16 mouse cellular contexts compared by ENCODE assay signal in the genomic region with DNA sequence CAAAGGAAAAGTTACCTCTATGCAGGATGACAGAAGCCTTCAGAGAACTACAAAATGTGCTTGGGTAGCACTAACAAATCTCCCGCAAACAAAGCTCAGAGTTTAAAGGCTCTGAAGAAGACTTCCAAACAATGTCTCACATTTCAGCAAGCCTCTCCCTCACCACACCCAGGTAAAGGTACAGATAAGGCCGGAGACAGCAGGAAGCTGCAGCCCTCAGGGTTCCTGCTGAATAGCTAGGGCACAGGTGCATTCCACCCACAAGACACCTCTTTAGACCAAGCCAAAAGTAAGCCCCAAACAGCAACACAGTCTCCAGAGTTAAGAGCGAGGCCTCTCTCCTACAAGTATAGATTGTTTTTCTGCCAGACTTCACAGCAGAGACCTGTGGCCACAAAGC. TPM values are rescaled to one million over a fixed set of nuclear protein-coding genes. Genes with fewer than 3 reads are reported as not detected.
DNase-seq lines count a peak whose midpoint lies in the region; ATAC-seq and TF ChIP-seq lines count a peak whose summit lies in the region.
"Had no signal": no experiment of that assay in that cellular context is flagged by ENCODE, and none has a peak within 500 bp of the region (broad histone marks: within the 10 kb centered on the region; RNA-seq: fewer than 3 reads in every experiment).

No protein-coding gene starts in this region.

- H3K9me3 ChIP-seq in heart, postnatal 0 days (replicated peaks; ENCODE audit: control insufficient read depth, low read length), result no peaks in the 10 kb centered on the region
- H3K9me3 ChIP-seq in lung, embryonic 16.5 days (ENCODE audit: control insufficient read depth, low read length), result no peaks in the 10 kb centered on the region
- H3K9me3 ChIP-seq in intestine, embryonic 14.5 days (ENCODE audit: control insufficient read depth, low read length), result no peaks in the 10 kb centered on the region
- no peaks in the 10 kb centered on the region for H3K9me3 ChIP-seq in stomach, embryonic 14.5 days (ENCODE audit: control insufficient read depth, low read depth, low read length)
- H3K9me3 ChIP-seq in midbrain, embryonic 16.5 days (replicated peaks; ENCODE audit: control insufficient read depth, low read length, poor library complexity, severe bottlenecking), result no peaks in the 10 kb centered on the region
- H3K9me3 ChIP-seq: midbrain, embryonic 10.5 days had no signal

- H3K27ac ChIP-seq in heart, postnatal 0 days (ENCODE audit: low read depth), result no peak overlapping the region
- no peak overlapping the region for H3K27ac ChIP-seq in lung, embryonic 16.5 days (ENCODE audit: low read length)
- H3K27ac ChIP-seq in intestine, embryonic 14.5 days (ENCODE audit: low read depth), result no peak overlapping the region
- H3K27ac ChIP-seq in stomach, embryonic 14.5 days (ENCODE audit: low read length), result no peak overlapping the region
- H3K27ac ChIP-seq in midbrain, embryonic 16.5 days (ENCODE audit: low read length), result no peak overlapping the region
- H3K27ac ChIP-seq: hindbrain, embryonic 14.5 days; midbrain, embryonic 10.5 days had no signal

- peaks cover 24% of the 10 kb centered on the region for H3K4me1 ChIP-seq in heart, postnatal 0 days (ENCODE audit: control insufficient read depth, insufficient read depth)
- H3K4me1 ChIP-seq in lung, embryonic 16.5 days (replicated peaks; ENCODE audit: control insufficient read depth, insufficient read depth, low read length), result peaks cover 19% of the 10 kb centered on the region
- H3K4me1 ChIP-seq in intestine, embryonic 14.5 days (replicated peaks; ENCODE audit: control insufficient read depth, insufficient read depth, low read length), result peaks cover 14% of the 10 kb centered on the region
- peaks cover 20% of the 10 kb centered on the region for H3K4me1 ChIP-seq in stomach, embryonic 14.5 days (ENCODE audit: control insufficient read depth, insufficient read depth, low read length)
- H3K4me1 ChIP-seq in midbrain, embryonic 16.5 days (ENCODE audit: control insufficient read depth, insufficient read depth, low read length), result peaks cover 27% of the 10 kb centered on the region

- WGBS in heart, postnatal 0 days, result 61% methylated on average over 3 of the region's 3 CpGs
- WGBS in lung, embryonic 16.5 days, result 54% methylated on average over 3 of the region's 3 CpGs
- WGBS in intestine, embryonic 14.5 days, result 66% methylated on average over 3 of the region's 3 CpGs
- WGBS in stomach, embryonic 14.5 days, result 66% methylated on average over 3 of the region's 3 CpGs
- 90% methylated on average over 3 of the region's 3 CpGs for WGBS in midbrain, embryonic 16.5 days

- no peaks in the 10 kb centered on the region for H3K27me3 ChIP-seq in heart, postnatal 0 days (ENCODE audit: control insufficient read depth, insufficient read depth, low read length)
- H3K27me3 ChIP-seq in lung, embryonic 16.5 days (ENCODE audit: control insufficient read depth, insufficient read depth, low read depth, low read length), result no peaks in the 10 kb centered on the region
- no peaks in the 10 kb centered on the region for H3K27me3 ChIP-seq in intestine, embryonic 14.5 days (replicated peaks; ENCODE audit: control insufficient read depth, insufficient read depth, low read length)
- no peaks in the 10 kb centered on the region for H3K27me3 ChIP-seq in stomach, embryonic 14.5 days (ENCODE audit: control insufficient read depth, insufficient read depth, low read length)
- H3K27me3 ChIP-seq in midbrain, embryonic 16.5 days (ENCODE audit: control insufficient read depth, insufficient read depth, low read depth, low read length), result no peaks in the 10 kb centered on the region

- H3K4me2 ChIP-seq in heart, postnatal 0 days (ENCODE audit: low read depth, low read length), result peak overlapping the region; percentile 9; the same call in 1 of the 2 replicates
- H3K4me2 ChIP-seq in lung, embryonic 16.5 days (ENCODE audit: low read depth, low read length), result no peak overlapping the region; the same call in 1 of the 2 replicates
- H3K4me2 ChIP-seq in intestine, embryonic 14.5 days (ENCODE audit: low read length), result 0 out of 2 replicates have a peak overlapping the region, but pooled peaks have one; percentile 3
- H3K4me2 ChIP-seq in stomach, embryonic 14.5 days (replicated peaks; ENCODE audit: low read depth, low read length), result no peak overlapping the region
- H3K4me2 ChIP-seq in midbrain, embryonic 16.5 days (ENCODE audit: low read length), result no peak overlapping the region
- H3K4me2 ChIP-seq: hindbrain, embryonic 14.5 days had no signal

- no peak for TF ChIP-seq CTCF in heart, postnatal 0 days (IDR thresholded peaks at IDR 0.05; ENCODE audit: low read depth)

- DNase-seq in heart, postnatal 0 days (ENCODE audit: low spot score), result no peak
- no peak for DNase-seq in heart, postnatal 4 days
- no peak for DNase-seq in lung, postnatal 25 days (ENCODE audit: low spot score)
- no peak for DNase-seq in intestine, embryonic 14.5 days (ENCODE audit: low spot score)
- DNase-seq in gastrocnemius, postnatal 14 days, result no peak
- DNase-seq: adrenal gland, postnatal 14 days; cerebellum, adult 2 months; kidney, postnatal 10 days; lung, postnatal 36 days; thymus, adult 2 months had no signal

- no peak for ATAC-seq in heart, postnatal 0 days (ENCODE audit: insufficient read depth, low read depth)
- ATAC-seq in lung, embryonic 16.5 days (ENCODE audit: low read depth), result no peak
- ATAC-seq in intestine, embryonic 14.5 days (replicated peaks; ENCODE audit: low FRiP score, low TSS enrichment, low read depth), result no peak
- no peak for ATAC-seq in stomach, embryonic 14.5 days (ENCODE audit: insufficient number of reproducible peaks, insufficient read depth, low FRiP score, low read depth)
- ATAC-seq in midbrain, embryonic 16.5 days, result no peak
- ATAC-seq: forebrain, embryonic 16.5 days had no signal

- peaks cover 37% of the 10 kb centered on the region for H3K36me3 ChIP-seq in heart, postnatal 0 days (replicated peaks; ENCODE audit: control insufficient read depth, insufficient read depth, low read length)
- peaks cover 32% of the 10 kb centered on the region for H3K36me3 ChIP-seq in lung, embryonic 16.5 days (ENCODE audit: control insufficient read depth, insufficient read depth, low read length)
- peaks cover 37% of the 10 kb centered on the region for H3K36me3 ChIP-seq in intestine, embryonic 14.5 days (ENCODE audit: control insufficient read depth, insufficient read depth, low read length)
- peaks cover 43% of the 10 kb centered on the region for H3K36me3 ChIP-seq in stomach, embryonic 14.5 days (ENCODE audit: control insufficient read depth, insufficient read depth, low read length)
- peaks cover 31% of the 10 kb centered on the region for H3K36me3 ChIP-seq in midbrain, embryonic 16.5 days (ENCODE audit: control insufficient read depth, insufficient read depth, low read length)

- H3K4me3 ChIP-seq in heart, postnatal 0 days (ENCODE audit: low read depth, low read length), result no peak overlapping the region
- H3K4me3 ChIP-seq in lung, embryonic 16.5 days (ENCODE audit: low read length), result no peak overlapping the region
- H3K4me3 ChIP-seq in intestine, embryonic 14.5 days (ENCODE audit: low read depth, low read length), result no peak overlapping the region
- H3K4me3 ChIP-seq in stomach, embryonic 14.5 days (ENCODE audit: low read depth, low read length), result no peak overlapping the region
- no peak overlapping the region for H3K4me3 ChIP-seq in midbrain, embryonic 16.5 days (ENCODE audit: low read depth, low read length)

- intact Hi-C loops in gastrocnemius, postnatal 14 days (cut with DNase I; ENCODE audit: low total_unique reads), result no loop called here

- no peak for TF ChIP-seq EP300 in heart, postnatal 0 days (IDR thresholded peaks at IDR 0.05; ENCODE audit: low read depth)

- H3K9ac ChIP-seq in heart, postnatal 0 days (replicated peaks; ENCODE audit: low read depth, low read length), result 0 out of 2 replicates have a peak overlapping the region, but pooled peaks have one; percentile 30
- peak overlapping the region; percentile 31; the same call in 1 of the 2 replicates for H3K9ac ChIP-seq in lung, embryonic 16.5 days (ENCODE audit: low read length)
- H3K9ac ChIP-seq in intestine, embryonic 14.5 days (ENCODE audit: low read length), result no peak overlapping the region
- H3K9ac ChIP-seq in stomach, embryonic 14.5 days (replicated peaks; ENCODE audit: low read depth, low read length), result 0 out of 2 replicates have a peak overlapping the region, but pooled peaks have one; percentile 6
- no peak overlapping the region for H3K9ac ChIP-seq in midbrain, embryonic 16.5 days (ENCODE audit: low read depth, low read length)
- H3K9ac ChIP-seq: hindbrain, embryonic 14.5 days had no signal

RNA-seq across cellular contexts. Expression of gene Brd1, which starts 3.3 kb away (rescaled TPM):
- total RNA-seq in heart, postnatal 0 days (2014; rRNA removed; ENCODE audit: low replicate concordance), result 35.8 and 36.8 TPM in 2 replicates
- 7.9 and 9.9 TPM in 2 replicates for polyA plus RNA-seq in heart, postnatal 0 days (2015; fragmentation: Nextera tagmentation; extraction: Ambion mirVana)
- total RNA-seq in heart, postnatal 4 days (2021), result 10 to 100 TPM; 45.1 to 46.7 TPM
- 17.7 and 19.0 TPM in 2 replicates for polyA plus RNA-seq in lung, embryonic 16.5 days (2015; fragmentation: Nextera tagmentation; extraction: Ambion mirVana)
- polyA plus RNA-seq in intestine, embryonic 14.5 days (2014; fragmentation: Nextera tagmentation; extraction: Ambion mirVana), result 23.6 and 24.2 TPM in 2 replicates
- 29.7 and 30.2 TPM in 2 replicates for polyA plus RNA-seq in stomach, embryonic 14.5 days (2014; fragmentation: Nextera tagmentation; extraction: Ambion mirVana)
- 15.5 and 20.7 TPM in 2 replicates for polyA plus RNA-seq in midbrain, embryonic 16.5 days (2015; fragmentation: Nextera tagmentation; extraction: Ambion mirVana)
- total RNA-seq in gastrocnemius, postnatal 14 days (2021), result 10 to 100 TPM; 21.3 to 22.6 TPM

RNA-seq across cellular contexts. Expression of gene Zbed4, which starts 20.7 kb away (rescaled TPM):
- 15.7 and 16.6 TPM in 2 replicates for total RNA-seq in heart, postnatal 0 days (2014; rRNA removed; ENCODE audit: low replicate concordance)
- polyA plus RNA-seq in heart, postnatal 0 days (2015; fragmentation: Nextera tagmentation; extraction: Ambion mirVana), result 4.0 and 5.1 TPM in 2 replicates
- 10 to 100 TPM; 17.8 to 18.9 TPM for total RNA-seq in heart, postnatal 4 days (2021)
- polyA plus RNA-seq in lung, embryonic 16.5 days (2015; fragmentation: Nextera tagmentation; extraction: Ambion mirVana), result 15.0 and 16.2 TPM in 2 replicates
- 19.5 and 22.2 TPM in 2 replicates for polyA plus RNA-seq in intestine, embryonic 14.5 days (2014; fragmentation: Nextera tagmentation; extraction: Ambion mirVana)
- polyA plus RNA-seq in stomach, embryonic 14.5 days (2014; fragmentation: Nextera tagmentation; extraction: Ambion mirVana), result 18.5 and 18.8 TPM in 2 replicates
- 14.2 and 18.5 TPM in 2 replicates for polyA plus RNA-seq in midbrain, embryonic 16.5 days (2015; fragmentation: Nextera tagmentation; extraction: Ambion mirVana)
- total RNA-seq in gastrocnemius, postnatal 14 days (2021), result 1 to 10 TPM; 5.8 to 8.1 TPM

Comparison
In these comparisons a context has a peak if more than half of its experiments do, and no peak if none do; other contexts are left out.
1. H3K4me2 ChIP-seq: peak in heart, postnatal 0 days (single experiment) and intestine, embryonic 14.5 days (single experiment); none in lung, embryonic 16.5 days (single experiment), stomach, embryonic 14.5 days (single experiment) and midbrain, embryonic 16.5 days (single experiment).
2. H3K9ac ChIP-seq: peak in heart, postnatal 0 days (single experiment), lung, embryonic 16.5 days (single experiment) and stomach, embryonic 14.5 days (single experiment); none in intestine, embryonic 14.5 days (single experiment) and midbrain, embryonic 16.5 days (single experiment).